Mouse (Mus musculus): ENCODE results near the gene Gm884. TPM values are rescaled to one million over a fixed set of nuclear protein-coding genes. Genes with fewer than 3 reads are reported as not detected.
A peak's percentile ranks its signal among the peaks of the same experiment; 100 is the strongest.

Gm884 gene
- polyA plus RNA-seq, 1 experiment from 2014 or later, result not detected

DNA sequence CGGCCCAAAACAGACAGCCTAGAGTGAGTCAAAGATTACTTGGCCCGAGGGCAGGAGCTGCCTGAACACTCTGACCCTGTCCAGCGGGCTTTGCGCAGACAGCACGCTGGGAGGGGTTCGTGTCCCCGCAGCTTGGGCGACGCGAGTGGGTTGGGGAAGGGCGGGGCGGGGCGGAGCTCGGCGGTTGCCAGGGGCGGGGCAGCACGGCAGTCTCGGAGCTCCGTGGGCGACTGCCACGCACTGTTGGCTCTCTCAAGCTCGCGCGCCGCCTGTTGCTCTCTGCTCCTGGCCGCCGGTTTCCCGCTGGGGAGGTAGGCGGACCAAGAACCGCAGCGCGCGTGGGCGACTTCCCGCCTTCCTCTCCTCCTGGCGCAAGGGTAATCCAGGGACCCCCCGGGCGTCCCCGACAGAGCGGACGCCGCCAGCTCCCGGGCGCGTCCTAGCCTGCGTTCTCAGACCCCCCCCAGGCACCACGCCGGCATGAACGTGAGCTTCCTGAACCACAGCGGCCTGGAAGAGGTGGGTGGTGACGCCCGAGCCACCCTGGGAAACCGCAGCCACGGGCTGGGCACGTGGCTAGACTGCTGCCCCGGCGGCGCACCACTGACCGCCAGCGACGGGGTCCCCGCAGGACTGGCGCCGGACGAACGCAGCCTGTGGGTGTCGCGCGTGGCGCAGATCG is 28.5 kb upstream of the Gm884 start, which contains the start of gene Rprml:
Rprml (plus strand) TSS at position 270 of the 682 bp plus-strand sequence.
- H3K9ac ChIP-seq, result no peak within 1 kb of the TSS
- ATAC-seq, result no peak
- H3K9me3 ChIP-seq (replicated peaks), result no peaks in the 10 kb centered on the region
- no peaks in the 10 kb centered on the region for H3K36me3 ChIP-seq (ENCODE audit: poor library complexity, severe bottlenecking)
- peaks cover 14% of the 10 kb centered on the region for H3K4me1 ChIP-seq
- peak within 1 kb of the TSS; percentile 62 for H3K4me2 ChIP-seq
- peaks cover 90% of the 10 kb centered on the region for H3K27me3 ChIP-seq
- under 1% methylated on average over 62 of the region's 71 CpGs for WGBS
- H3K27ac ChIP-seq, result no peak within 1 kb of the TSS
- H3K4me3 ChIP-seq, result peak within 1 kb of the TSS; percentile 38

DNA sequence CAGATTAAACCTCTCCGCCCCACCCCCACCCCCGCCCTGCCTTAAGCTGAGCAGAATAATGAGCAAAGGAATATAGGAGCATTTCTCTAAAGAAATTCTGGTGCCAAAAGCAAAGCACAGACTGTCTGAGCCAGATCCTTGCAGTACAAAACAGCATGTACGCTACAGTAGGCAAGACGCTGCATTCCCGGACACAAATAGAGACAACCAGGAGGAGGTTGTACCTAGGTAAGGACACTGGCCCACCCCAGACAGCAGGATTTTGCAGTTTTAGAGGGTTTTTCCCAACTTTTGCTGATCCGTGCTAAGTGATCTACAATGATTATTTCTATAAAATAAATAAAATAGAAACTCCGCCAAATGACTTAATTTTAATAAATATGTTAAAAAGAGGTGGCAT is 27.7 kb upstream of the Gm884 start:
- no peak for ATAC-seq
- Histone ChIP-seq H3K27ac (no peak overlapping the region), H3K4me2 (no peak overlapping the region), H3K9me3 (replicated peaks) (no peaks in the 10 kb centered on the region), H3K27me3 (peaks cover 83% of the 10 kb centered on the region), H3K9ac (no peak overlapping the region), H3K36me3 (ENCODE audit: poor library complexity, severe bottlenecking) (no peaks in the 10 kb centered on the region), H3K4me1 (peaks cover 14% of the 10 kb centered on the region), H3K4me3 (no peak overlapping the region)
- 22% methylated on average over 7 of the region's 7 CpGs for WGBS

DNA sequence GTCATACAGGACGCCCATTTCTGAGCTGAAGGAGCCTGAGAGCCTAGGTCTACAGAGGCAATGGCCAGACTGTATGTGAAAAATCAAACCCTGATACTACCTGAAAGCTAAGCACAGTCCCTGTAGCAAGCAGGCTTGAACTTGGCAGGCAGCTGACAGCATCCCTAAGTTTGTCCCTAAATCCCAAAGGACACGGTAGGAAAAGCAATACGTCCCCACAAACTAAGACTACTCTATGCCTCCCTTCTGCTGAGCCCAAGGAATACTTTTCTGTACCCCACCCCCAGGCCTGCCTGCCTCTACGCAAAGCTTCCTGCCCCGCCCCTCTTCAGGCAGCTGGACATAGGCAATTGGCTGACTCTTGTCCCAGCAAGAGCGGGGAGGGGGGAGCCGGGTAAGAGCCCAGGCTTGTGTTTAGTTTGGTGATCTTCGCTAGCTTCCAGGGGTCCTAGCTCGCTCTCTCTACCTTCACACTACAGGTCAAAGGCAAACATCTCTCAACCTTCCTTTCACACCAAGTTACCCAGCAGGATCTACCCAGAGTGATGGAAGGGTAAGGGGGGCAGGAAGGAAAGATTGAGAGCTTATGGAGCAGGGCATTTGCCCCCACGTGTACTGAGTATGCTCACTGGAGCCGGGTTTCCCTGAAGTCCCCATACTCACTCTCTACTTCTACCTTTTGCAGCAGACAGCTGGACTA is 27.1 kb upstream of the Gm884 start:
- Histone ChIP-seq H3K9me3 (replicated peaks) (no peaks in the 10 kb centered on the region), H3K27ac (no peak overlapping the region), H3K9ac (no peak overlapping the region), H3K4me1 (peaks cover 14% of the 10 kb centered on the region), H3K4me3 (no peak overlapping the region), H3K4me2 (no peak overlapping the region), H3K27me3 (peaks cover 77% of the 10 kb centered on the region), H3K36me3 (ENCODE audit: poor library complexity, severe bottlenecking) (no peaks in the 10 kb centered on the region)
- 9% methylated on average over 11 of the region's 11 CpGs for WGBS
- no peak for ATAC-seq

DNA sequence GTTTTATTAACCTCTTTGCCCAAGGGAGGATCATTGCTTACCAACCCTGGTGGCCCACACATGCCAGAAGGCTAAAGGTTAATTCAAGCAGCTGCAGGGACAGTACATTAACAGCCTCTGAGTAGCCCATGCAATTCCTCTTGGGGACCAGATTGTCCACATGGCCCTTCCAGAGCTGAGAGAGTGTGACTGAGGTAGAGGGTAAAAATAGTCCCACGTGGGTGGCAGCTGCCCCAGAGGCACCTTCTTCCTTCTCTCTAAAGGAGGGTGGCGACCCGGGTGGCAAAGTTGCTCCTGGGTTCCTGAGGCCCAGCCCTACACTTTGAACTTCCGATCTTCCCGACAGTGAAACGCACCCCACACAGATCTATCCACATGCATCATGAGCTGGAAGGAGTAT is 25.4 kb upstream of the Gm884 start:
- ATAC-seq, result no peak
- H3K4me1 ChIP-seq, result peaks cover 14% of the 10 kb centered on the region
- no peak overlapping the region for H3K27ac ChIP-seq
- no peak overlapping the region for H3K4me2 ChIP-seq
- 91% methylated on average over 6 of the region's 6 CpGs for whole genome bisulfite sequencing
- no peaks in the 10 kb centered on the region for H3K36me3 ChIP-seq (ENCODE audit: poor library complexity, severe bottlenecking)
- no peaks in the 10 kb centered on the region for H3K9me3 ChIP-seq (replicated peaks)
- H3K9ac ChIP-seq, result no peak overlapping the region
- no peak overlapping the region for H3K4me3 ChIP-seq
- H3K27me3 ChIP-seq, result peaks cover 69% of the 10 kb centered on the region

DNA sequence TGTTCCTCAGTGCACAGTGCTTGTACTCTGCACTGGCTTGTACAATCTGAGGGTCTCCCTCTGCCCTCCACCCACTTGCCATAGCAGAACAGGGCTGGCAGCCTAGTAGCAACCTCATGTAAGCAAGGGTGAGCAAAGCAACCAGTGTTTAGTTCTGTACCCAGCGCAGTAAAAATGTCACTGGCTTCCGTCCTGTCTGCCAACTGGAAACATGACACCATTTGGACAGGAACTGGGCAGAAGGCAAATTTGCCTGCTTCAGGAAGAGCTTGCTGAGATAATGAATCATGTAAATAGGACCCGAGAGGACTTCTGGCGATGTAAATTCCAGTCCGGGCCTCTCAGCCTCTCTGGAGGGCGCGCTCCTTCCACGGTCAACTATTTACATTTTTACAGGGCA is 24.8 kb upstream of the Gm884 start:
- 89% methylated on average over 8 of the region's 8 CpGs for WGBS
- H3K36me3 ChIP-seq (ENCODE audit: poor library complexity, severe bottlenecking), result no peaks in the 10 kb centered on the region
- no peak overlapping the region for H3K27ac ChIP-seq
- H3K4me1 ChIP-seq, result peaks cover 14% of the 10 kb centered on the region
- no peak for ATAC-seq
- H3K4me3 ChIP-seq, result no peak overlapping the region
- no peaks in the 10 kb centered on the region for H3K9me3 ChIP-seq (replicated peaks)
- H3K27me3 ChIP-seq, result peaks cover 68% of the 10 kb centered on the region
- no peak overlapping the region for H3K9ac ChIP-seq
- no peak overlapping the region for H3K4me2 ChIP-seq

DNA sequence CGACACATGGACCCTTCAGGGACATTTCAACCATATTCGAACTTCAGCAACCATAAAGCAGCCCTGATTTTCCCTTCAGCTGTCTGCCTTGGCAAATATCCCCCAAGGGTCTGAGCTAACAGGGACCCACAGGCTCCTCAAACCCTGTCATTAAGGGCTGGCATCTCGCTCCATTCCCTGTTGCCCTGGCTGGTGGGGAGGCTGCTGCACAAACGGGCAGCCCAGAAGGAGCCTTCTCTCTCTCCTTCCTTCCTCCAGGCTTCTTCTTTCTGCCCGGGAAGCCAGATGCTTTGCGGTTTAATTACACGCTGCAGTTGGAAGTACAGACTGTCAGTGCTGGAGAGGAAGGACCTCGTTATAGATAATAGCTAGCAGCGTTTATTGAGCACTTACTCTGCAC is 22.3 kb upstream of the Gm884 start:
- ATAC-seq, result no peak

DNA sequence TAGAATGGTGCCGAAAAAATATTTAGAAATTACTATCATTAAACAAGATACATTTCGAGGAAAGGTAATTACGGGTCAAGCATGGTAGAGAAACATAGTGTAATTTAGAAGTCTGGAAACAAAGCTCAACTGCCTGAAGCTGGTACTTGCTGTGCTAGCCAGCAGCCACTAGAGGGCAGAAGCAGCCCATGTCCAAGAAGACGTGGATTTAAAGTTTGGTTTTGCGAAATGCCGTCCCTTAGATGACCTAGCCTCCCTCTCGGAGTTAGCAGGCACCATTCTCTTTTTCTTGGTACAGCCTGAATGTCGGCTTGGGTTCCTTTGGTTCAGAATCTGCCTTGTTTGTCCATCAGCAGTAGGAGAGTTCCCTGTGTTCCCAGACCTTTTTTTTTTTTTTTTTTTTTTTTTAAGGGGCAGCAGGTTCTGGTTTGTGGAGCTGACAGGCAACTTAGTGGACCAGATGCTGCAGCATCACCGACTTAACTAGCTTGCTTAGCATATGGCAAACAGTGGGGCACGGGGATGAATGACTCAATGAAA is 18.5 kb upstream of the Gm884 start:
- ATAC-seq, result no peak

More for the DNA sequence above, 22.3 kb upstream of the Gm884 start:
- no peaks in the 10 kb centered on the region for H3K36me3 ChIP-seq (ENCODE audit: poor library complexity, severe bottlenecking)
- peaks cover 65% of the 10 kb centered on the region for H3K27me3 ChIP-seq
- 66% methylated on average over 9 of the region's 9 CpGs for WGBS
- 0 out of 2 replicates have a peak, but pooled peaks cover 1% of the 10 kb centered on the region for H3K4me1 ChIP-seq
- no peak overlapping the region for H3K27ac ChIP-seq
- no peak overlapping the region for H3K4me2 ChIP-seq
- H3K4me3 ChIP-seq, result no peak overlapping the region
- no peaks in the 10 kb centered on the region for H3K9me3 ChIP-seq (replicated peaks)
- no peak overlapping the region for H3K9ac ChIP-seq

DNA sequence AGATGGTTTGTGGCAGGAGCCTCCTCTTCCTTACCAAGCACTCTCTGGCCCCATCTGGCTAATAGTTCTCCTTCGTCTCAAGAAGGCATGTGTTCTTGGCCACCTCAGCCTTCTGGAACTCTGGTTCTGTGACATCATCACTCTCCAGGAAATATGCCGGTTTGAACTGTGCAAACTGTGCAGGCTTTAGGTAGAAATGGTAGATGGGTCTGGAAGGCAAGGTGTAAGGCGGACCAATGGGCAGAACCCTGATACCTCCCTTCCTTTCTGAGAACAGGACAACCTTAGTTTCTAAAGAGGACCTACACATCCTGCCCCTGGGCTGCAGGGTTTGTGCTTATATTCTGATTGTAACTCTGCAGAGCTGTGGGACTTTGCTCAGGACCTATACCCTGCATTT is 17.9 kb upstream of the Gm884 start, which contains the start of gene Lyzl6:
Lyzl6 (minus strand) TSS at position 101 of the 400 bp plus-strand sequence.
- H3K4me2 ChIP-seq, result peak within 1 kb of the TSS; percentile 2; the same call in 1 of the 2 replicates
- H3K27me3 ChIP-seq, result peaks cover 38% of the 10 kb centered on the region
- H3K9ac ChIP-seq, result no peak within 1 kb of the TSS
- H3K4me3 ChIP-seq, result no peak within 1 kb of the TSS
- 86% methylated on average over 3 of the region's 3 CpGs for WGBS
- no peaks in the 10 kb centered on the region for H3K4me1 ChIP-seq
- ATAC-seq, result no peak
- H3K27ac ChIP-seq, result no peak within 1 kb of the TSS
- no peaks in the 10 kb centered on the region for H3K9me3 ChIP-seq (replicated peaks)
- H3K36me3 ChIP-seq (ENCODE audit: poor library complexity, severe bottlenecking), result no peaks in the 10 kb centered on the region

More for the DNA sequence above, 18.5 kb upstream of the Gm884 start:
- H3K4me3 ChIP-seq, result no peak overlapping the region
- H3K9ac ChIP-seq, result no peak overlapping the region
- H3K4me1 ChIP-seq, result no peaks in the 10 kb centered on the region
- no peaks in the 10 kb centered on the region for H3K9me3 ChIP-seq (replicated peaks)
- H3K27me3 ChIP-seq, result peaks cover 38% of the 10 kb centered on the region
- H3K36me3 ChIP-seq (ENCODE audit: poor library complexity, severe bottlenecking), result no peaks in the 10 kb centered on the region
- H3K27ac ChIP-seq, result no peak overlapping the region
- 4% methylated on average over 10 of the region's 10 CpGs for WGBS
- peak overlapping the region; percentile 2; the same call in 1 of the 2 replicates for H3K4me2 ChIP-seq

DNA sequence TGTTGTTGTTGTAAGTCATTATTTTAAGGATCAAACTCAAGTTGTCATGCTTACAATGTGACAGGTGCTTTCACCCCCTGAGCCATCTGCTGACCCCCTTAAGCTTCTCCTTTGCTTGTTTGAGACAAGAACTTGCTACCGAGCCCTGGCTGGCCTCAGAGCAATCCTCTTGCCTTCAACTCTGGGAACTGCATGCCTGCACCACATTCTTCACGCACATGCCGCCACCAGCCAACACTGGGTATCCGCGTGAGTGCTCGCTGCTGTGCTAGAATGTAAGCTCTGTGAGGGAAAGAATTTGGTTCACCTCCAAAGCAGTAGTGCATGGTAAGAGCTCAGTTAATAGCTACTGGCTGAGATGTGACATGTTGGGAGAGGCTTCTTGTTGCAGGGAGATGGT is 15.3 kb upstream of the Gm884 start:
- H3K4me3 ChIP-seq, result no peak overlapping the region
- 81% methylated on average over 6 of the region's 6 CpGs for WGBS

DNA sequence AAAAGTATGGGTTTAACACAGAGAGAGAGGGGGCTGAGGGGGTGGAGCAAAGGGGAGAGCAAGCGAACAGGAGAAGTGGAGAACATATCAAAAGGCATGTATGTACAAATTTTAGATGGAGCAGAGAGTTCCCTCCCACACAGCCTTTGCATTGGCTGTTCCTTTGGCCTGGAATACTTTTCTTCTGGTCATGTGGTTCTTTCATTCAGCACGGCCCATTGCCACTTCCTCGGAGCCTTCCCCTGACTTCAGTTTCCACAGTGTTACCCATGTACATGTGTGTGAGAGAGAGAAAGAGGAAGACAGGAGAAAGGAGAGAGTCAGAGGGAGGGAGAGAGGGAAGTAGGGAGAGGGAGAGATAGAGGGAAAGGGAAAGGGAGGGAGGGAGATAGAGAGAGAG is 14.5 kb upstream of the Gm884 start:
- WGBS, result 83% methylated on average over 3 of the region's 3 CpGs
- H3K27me3 ChIP-seq, result peaks cover 22% of the 10 kb centered on the region
- no peak overlapping the region for H3K27ac ChIP-seq

More for the DNA sequence above, 15.3 kb upstream of the Gm884 start:
- H3K9ac ChIP-seq, result no peak overlapping the region
- no peaks in the 10 kb centered on the region for H3K36me3 ChIP-seq (ENCODE audit: poor library complexity, severe bottlenecking)
- H3K27ac ChIP-seq, result no peak overlapping the region
- ATAC-seq, result no peak
- no peak overlapping the region for H3K4me2 ChIP-seq
- H3K27me3 ChIP-seq, result peaks cover 28% of the 10 kb centered on the region
- no peaks in the 10 kb centered on the region for H3K4me1 ChIP-seq
- no peaks in the 10 kb centered on the region for H3K9me3 ChIP-seq (replicated peaks)

DNA sequence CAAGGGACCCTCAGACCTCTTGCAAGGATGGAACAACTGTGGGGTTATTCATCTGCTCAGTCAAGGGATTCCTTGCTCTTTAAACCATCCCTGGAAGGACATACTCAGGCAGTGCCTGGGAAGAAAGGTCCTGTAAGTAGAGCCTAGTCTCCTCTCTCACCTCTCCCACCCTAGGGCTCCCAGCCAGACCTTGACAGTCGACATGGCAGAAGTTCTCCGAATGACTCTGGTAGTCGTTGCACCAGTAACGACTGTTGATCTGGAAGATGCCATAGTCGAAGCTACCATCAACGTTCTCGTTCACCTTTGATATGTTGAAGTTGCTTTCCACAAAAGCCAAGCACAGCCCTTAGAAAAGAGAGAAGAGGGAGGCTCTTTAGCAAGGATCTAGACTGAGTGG is 13.9 kb upstream of the Gm884 start:
- H3K9me3 ChIP-seq (replicated peaks), result no peaks in the 10 kb centered on the region

More for the DNA sequence above, 14.5 kb upstream of the Gm884 start:
- H3K4me2 ChIP-seq, result no peak overlapping the region
- no peak for ATAC-seq
- H3K4me3 ChIP-seq, result no peak overlapping the region
- no peaks in the 10 kb centered on the region for H3K36me3 ChIP-seq (ENCODE audit: poor library complexity, severe bottlenecking)
- no peaks in the 10 kb centered on the region for H3K9me3 ChIP-seq (replicated peaks)
- H3K9ac ChIP-seq, result no peak overlapping the region
- no peaks in the 10 kb centered on the region for H3K4me1 ChIP-seq

DNA sequence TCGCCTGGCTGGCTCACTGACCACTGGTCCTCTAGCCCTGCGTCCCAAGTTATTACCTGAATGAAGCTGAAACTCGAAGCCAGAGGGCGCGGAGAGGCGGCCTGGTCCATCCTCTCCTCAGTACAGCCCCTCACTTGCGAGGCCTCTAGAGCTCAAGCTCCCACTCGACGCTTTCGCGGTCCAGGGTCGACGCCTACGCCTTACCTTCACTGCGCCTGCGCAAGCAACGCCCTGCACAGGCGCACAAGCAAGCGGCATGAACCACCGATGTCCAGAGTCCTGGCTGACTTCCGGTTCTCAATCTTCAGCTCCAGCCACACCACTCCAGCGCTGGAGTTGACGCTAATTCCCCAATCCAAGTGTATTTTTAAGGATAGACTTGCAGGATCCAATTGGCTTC is 6.5 kb upstream of the Gm884 start:
- no peak for ATAC-seq
- 0 out of 2 replicates have a peak, but pooled peaks cover 2% of the 10 kb centered on the region for H3K27me3 ChIP-seq
- no peak overlapping the region for H3K4me2 ChIP-seq
- 79% methylated on average over 23 of the region's 23 CpGs for WGBS
- no peaks in the 10 kb centered on the region for H3K9me3 ChIP-seq (replicated peaks)
- H3K4me1 ChIP-seq, result no peaks in the 10 kb centered on the region
- H3K36me3 ChIP-seq (ENCODE audit: poor library complexity, severe bottlenecking), result no peaks in the 10 kb centered on the region
- no peak overlapping the region for H3K9ac ChIP-seq
- H3K4me3 ChIP-seq, result no peak overlapping the region
- H3K27ac ChIP-seq, result no peak overlapping the region

More for the DNA sequence above, 13.9 kb upstream of the Gm884 start:
- 91% methylated on average over 7 of the region's 7 CpGs for WGBS
- Histone ChIP-seq H3K27me3 (peaks cover 15% of the 10 kb centered on the region), H3K4me2 (no peak overlapping the region), H3K4me1 (no peaks in the 10 kb centered on the region), H3K9ac (no peak overlapping the region), H3K36me3 (ENCODE audit: poor library complexity, severe bottlenecking) (no peaks in the 10 kb centered on the region), H3K4me3 (no peak overlapping the region), H3K27ac (no peak overlapping the region)
- ATAC-seq, result no peak

Measured in forebrain, embryonic 13.5 days (tissue).